Mouse (Mus musculus): ENCODE results near the gene Strip1.
A peak's percentile ranks its signal among the peaks of the same experiment; 100 is the strongest.

The Strip1 gene

DNA sequence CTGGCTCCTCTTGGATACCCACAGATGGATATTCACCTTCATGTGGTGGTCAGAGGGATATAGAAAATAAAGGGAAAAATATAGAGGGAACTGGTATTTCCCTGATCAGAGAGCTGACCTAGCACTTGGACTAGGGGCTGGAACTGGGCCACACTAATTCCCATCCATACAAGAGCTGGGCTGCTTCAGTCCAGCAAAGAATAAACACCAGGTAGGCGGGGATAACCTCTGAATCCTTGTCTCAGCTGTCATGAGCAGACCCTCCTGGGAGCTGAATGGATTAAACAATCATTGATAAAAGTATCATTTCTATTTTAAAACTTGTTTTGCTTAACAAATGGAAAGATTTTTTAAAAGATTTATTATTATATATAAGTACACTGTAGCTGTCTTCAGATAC lies 39.9 kb downstream of the Strip1 start:
- DNase-seq: no peak

GRCm38 (mm10) chr3:107586504-107586903 lies 45.0 kb downstream of the Strip1 start:
- no peak for DNase-seq

DNA sequence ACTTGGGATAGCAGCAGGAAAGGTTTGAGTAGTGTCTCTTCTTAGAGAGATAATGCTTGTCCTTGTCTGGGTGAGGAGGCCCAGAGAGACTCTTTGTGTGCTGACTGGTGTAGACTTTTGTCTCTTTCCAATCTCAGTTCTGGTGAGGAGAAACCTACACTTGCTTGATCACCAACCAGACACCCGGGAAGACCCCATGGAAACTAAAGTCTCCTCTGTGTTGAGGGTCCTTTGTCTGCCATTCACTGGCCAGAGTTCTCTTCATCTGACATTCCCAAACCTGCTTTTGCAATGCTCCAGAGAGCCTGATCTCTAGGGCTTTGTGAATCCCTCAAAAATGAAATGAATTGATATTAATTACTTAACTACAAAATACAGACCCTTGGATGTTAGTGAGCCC lies 47.6 kb downstream of the Strip1 start:
- no peak for DNase-seq

DNA sequence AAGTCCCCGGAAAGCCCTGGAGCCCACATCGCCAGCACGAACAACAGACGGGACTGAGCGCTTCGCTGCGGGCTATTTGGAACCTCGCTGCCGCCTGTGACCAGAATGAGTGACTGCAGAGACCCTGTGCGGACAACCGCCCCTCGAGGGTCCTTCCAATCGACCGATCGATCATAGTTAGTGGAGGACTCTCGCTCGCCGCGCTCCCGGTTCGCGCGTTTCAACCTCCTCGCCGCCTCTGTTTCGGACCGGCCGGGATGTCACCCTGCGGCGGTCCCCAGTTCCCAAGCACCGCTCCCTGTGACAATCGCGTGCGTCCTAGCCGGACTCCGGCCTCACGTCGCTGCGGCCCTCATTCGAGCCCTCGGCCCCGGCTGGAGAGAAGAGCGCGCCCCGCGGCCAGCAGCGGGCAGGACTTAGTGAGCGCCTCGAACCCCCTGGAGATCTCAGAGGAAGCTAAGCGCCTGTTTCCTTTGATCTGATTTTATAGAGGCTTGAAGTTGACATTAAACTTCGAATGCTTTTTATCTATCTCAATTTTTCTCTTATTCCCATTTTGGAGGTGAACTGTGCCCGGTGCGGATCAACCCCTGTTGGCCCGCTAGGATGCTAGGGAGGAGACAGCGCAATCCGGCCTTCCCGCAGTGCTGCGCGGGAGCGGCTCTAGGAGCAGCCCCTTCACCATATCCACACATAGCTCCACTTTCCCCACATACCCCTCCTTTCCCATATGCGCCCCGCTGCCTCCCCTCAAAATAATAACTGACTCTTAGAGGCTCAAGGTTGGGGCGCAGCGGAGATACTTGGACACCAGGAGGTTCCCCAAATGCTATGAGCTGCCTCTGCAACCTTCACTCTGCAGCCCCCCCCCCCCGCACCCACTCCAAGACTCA lies 48.4 kb downstream of the Strip1 start:
- no peak for DNase-seq

GRCm38 (mm10) chr3:107582130-107582874 lies 49.2 kb downstream of the Strip1 start:
- DNase-seq: no peak

DNA sequence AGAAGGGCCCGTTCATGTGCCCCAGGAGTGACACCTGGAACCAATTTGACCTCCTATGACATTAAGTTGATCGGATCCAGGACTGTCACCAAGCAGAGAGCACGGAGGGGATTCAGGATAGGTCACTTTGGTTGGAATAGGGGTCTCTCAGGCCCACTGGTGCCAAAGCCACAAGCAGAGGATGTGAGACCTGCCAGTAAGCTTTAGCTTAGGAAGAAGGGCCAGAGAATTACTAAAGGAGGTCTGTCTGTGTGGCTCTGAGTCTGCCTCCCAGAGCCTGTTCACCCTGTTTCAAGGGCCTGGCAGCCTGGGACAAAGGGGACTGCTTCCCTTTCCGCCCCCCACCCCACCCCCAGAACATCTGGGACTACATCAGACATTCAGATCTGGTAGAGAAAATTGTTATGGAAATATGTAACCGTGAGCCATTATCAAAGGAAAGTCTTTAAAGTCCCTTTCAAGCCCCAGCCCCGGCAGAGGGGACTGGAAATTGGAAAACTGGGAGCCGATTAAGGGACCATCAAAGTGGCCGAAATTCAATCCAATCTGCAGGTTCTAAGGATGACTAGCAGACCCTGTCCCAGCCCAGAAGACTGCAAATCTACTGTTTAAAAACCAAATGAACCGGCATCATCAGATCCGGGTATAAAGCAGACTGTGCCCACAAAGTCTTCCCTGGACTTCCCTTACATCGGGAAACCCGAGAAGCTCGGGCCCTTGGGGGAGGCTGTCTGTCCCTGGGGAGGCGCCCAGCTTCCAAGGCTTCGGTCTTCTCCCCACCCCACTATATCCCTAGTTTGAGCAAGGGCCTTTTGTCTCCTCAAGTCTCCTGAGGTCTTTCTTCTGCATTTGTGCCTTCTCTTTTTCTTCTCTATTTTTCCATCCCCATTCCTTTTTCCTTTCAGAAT lies 50.1 kb downstream of the Strip1 start:
- no peak for DNase-seq

GRCm38 (mm10) chr3:107579466-107579865 lies 52.0 kb downstream of the Strip1 start:
- peak; percentile 28 for DNase-seq

GRCm38 (mm10) chr3:107577810-107578390 lies 53.6 kb downstream of the Strip1 start:
- DNase-seq: no peak

- DNase-seq: no peak
Observed at GRCm38 (mm10) chr3:107576807-107577206, 54.7 kb downstream of the Strip1 start.

GRCm38 (mm10) chr3:107571205-107571604 lies 60.3 kb downstream of the Strip1 start:
- no peak for DNase-seq

- DNase-seq: no peak
Observed at GRCm38 (mm10) chr3:107568721-107569120, 62.8 kb downstream of the Strip1 start.

GRCm38 (mm10) chr3:107567766-107568165 lies 63.7 kb downstream of the Strip1 start:
- DNase-seq: no peak

GRCm38 (mm10) chr3:107565331-107565730 lies 66.2 kb downstream of the Strip1 start:
- DNase-seq: no peak

GRCm38 (mm10) chr3:107563880-107564279 lies 67.6 kb downstream of the Strip1 start:
- DNase-seq: no peak

- no peak for DNase-seq
Observed at GRCm38 (mm10) chr3:107562591-107562990, 68.9 kb downstream of the Strip1 start.
